Mouse (Mus musculus): ENCODE data around the gene D330020A13Rik. TPM values are rescaled to one million over a fixed set of nuclear protein-coding genes. Genes with fewer than 3 reads are reported as not detected.

D330020A13Rik gene
- polyA plus RNA-seq, 1 experiment from 2014 or later: not detected

DNA sequence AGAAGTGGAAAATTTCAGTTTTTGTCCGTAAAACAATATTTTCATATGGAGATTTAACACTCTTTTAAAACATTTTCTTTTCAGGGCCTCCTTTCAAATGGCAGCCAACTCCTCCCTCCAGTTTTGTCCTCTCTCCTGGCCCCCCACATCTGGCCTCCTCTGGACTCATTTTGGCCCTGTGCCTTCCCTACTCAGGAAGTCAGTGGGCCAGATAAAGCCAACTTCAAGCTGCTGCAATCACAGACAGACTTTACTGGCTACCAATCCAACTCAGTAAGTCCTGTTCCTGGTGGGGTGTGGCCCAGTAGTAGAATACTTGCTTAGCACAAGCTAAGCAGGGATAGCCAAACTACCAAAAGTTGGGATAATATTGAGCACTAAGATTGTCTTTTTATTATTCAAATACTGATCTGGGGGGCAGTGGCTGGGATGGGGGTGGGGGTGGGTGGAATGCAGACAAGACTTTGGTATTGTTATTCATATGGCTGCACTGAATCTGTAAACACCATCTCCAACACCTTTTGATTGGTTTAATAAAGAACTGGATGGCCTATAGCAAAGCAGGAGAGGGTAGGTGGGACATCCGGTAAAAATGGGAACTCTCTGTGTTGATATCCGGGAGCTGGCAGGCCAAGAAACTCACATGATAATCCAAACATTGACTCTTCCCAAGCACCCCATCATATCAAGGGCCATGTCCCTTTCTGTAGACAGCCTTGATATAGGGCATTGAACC, 12.9 kb downstream of the D330020A13Rik start:
- no peak for DNase-seq (ENCODE audit: low spot score)
- H3K9me3 ChIP-seq (replicated peaks): no peaks in the 10 kb centered on the region
- 90% methylated on average over 3 of the region's 3 CpGs for WGBS
- peaks cover 12% of the 10 kb centered on the region for H3K4me1 ChIP-seq
- no peak overlapping the region for H3K4me3 ChIP-seq
- 0 out of 2 replicates have a peak, but pooled peaks cover 5% of the 10 kb centered on the region for H3K27me3 ChIP-seq (ENCODE audit: low read depth, poor library complexity, severe bottlenecking)
- no peaks in the 10 kb centered on the region for H3K36me3 ChIP-seq
- H3K27ac ChIP-seq (replicated peaks): no peak overlapping the region

DNA sequence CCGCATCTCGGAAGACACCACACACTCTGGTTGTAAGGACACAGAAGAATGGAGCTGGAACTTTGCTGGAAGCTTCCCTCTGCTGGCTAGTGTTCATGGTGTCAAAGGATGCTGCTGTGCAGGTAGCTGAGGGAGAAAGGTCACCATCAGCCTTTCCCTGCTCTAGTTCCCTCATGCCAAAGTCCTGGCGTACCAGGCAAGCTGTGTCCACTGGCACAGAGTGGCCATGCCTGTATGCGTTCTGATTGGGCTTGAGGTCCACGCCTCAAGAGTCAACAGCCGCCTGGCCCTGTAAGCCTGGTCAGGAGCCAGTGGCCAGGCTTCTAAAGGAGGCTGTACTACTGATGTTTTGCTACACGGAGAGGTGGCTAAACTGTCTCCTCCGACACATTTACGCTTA, 15.2 kb downstream of the D330020A13Rik start:
- no peaks in the 10 kb centered on the region for H3K27me3 ChIP-seq (ENCODE audit: low read depth, poor library complexity, severe bottlenecking)
- no peak for DNase-seq (ENCODE audit: low spot score)

DNA sequence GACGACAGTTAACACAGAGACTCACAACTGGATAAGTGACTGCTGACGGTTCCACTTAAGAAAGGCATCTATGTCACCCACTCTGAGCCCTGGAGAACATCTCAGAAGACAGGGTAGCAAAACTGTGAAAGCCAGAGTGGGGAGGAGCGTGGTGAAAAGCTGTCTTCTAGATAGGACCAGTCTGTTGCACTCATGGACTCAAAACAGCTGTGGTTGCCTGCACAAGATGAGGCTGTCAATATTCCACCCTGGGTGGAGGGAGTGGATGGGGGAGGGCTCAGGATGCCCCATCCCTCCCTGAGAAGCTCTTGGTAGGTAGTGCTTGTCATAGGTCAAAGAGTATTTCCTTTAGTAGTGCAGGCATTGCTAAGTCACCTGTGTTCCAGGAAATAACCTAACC, 15.6 kb downstream of the D330020A13Rik start:
- WGBS: 72% methylated on average over 3 of the region's 3 CpGs
- no peak overlapping the region for H3K4me3 ChIP-seq
- DNase-seq (ENCODE audit: low spot score): no peak
- H3K9me3 ChIP-seq (replicated peaks): no peaks in the 10 kb centered on the region
- H3K27ac ChIP-seq (replicated peaks): no peak overlapping the region
- H3K4me1 ChIP-seq: peaks cover 7% of the 10 kb centered on the region; the same call in 1 of the 2 replicates
- no peaks in the 10 kb centered on the region for H3K36me3 ChIP-seq
- no peaks in the 10 kb centered on the region for H3K27me3 ChIP-seq (ENCODE audit: low read depth, poor library complexity, severe bottlenecking)

More for the DNA sequence above, 15.2 kb downstream of the D330020A13Rik start:
- Histone ChIP-seq H3K27ac (replicated peaks) (no peak overlapping the region), H3K36me3 (no peaks in the 10 kb centered on the region), H3K4me1 (peaks cover 7% of the 10 kb centered on the region; the same call in 1 of the 2 replicates), H3K4me3 (no peak overlapping the region), H3K9me3 (replicated peaks) (no peaks in the 10 kb centered on the region)
- WGBS: 78% methylated on average over 9 of the region's 9 CpGs

DNA sequence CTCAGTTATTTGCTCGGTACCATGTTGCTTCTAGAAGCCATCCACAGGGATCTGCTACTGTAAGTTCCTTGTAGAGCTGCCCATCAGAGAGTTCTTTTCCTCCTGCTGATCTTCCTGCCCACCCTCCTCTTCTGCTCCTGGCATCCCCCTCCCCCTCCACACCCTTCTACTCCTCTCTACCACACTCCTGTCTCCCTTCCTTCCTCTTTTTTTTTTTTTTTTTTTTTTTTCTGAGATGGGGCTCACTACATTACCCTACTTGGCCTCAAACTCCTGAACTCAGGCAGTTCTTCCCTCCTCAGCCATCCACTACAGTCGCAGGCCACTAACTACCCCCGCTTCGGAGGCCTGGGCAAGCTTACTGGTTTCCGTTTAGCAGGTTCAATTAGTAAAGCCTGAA, 18.3 kb downstream of the D330020A13Rik start:
- WGBS: 84% methylated on average over 5 of the region's 5 CpGs
- no peaks in the 10 kb centered on the region for H3K9me3 ChIP-seq (replicated peaks)

DNA sequence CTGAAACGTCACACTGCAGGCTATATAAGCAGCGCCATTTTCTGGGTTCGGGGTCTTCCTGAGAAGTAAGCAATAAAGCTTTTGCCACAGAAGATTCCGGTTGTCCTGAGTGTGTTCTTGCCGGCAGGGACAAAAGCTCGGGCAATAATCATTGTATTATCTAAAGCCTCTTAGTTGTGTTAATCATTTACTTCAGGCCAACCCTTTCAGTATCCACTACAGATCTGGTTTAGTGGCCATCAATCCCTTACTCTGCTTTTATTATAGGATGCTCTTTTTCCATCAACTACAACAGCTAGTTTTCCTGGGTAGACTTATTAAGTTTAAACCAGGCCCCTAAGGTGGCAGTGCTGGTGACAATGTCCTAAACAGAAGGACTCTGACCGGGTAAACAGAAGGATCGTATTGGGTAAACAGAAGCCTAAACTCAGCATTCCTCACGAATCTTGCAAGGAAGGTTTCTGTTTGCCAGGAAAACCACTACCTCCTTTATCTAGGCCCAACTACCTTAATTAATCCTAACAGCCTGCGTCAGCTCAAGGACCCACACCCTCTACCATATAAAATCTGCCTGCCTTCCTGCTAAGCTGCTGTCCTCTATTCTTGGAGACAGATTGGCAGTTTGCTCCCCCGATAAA, 24.3 kb downstream of the D330020A13Rik start:
- H3K36me3 ChIP-seq: no peaks in the 10 kb centered on the region
- H3K4me1 ChIP-seq: no peaks in the 10 kb centered on the region
- DNase-seq (ENCODE audit: low spot score): no peak
- 84% methylated on average over 11 of the region's 11 CpGs for WGBS
- H3K9me3 ChIP-seq (replicated peaks): no peaks in the 10 kb centered on the region
- no peak overlapping the region for H3K27ac ChIP-seq (replicated peaks)
- no peak overlapping the region for H3K4me3 ChIP-seq
- H3K27me3 ChIP-seq (ENCODE audit: low read depth, poor library complexity, severe bottlenecking): no peaks in the 10 kb centered on the region

More for the DNA sequence above, 18.3 kb downstream of the D330020A13Rik start:
- H3K27ac ChIP-seq (replicated peaks): no peak overlapping the region
- no peaks in the 10 kb centered on the region for H3K27me3 ChIP-seq (ENCODE audit: low read depth, poor library complexity, severe bottlenecking)
- H3K36me3 ChIP-seq: no peaks in the 10 kb centered on the region
- H3K4me1 ChIP-seq: peaks cover 7% of the 10 kb centered on the region; the same call in 1 of the 2 replicates
- no peak for DNase-seq (ENCODE audit: low spot score)
- H3K4me3 ChIP-seq: no peak overlapping the region

DNA sequence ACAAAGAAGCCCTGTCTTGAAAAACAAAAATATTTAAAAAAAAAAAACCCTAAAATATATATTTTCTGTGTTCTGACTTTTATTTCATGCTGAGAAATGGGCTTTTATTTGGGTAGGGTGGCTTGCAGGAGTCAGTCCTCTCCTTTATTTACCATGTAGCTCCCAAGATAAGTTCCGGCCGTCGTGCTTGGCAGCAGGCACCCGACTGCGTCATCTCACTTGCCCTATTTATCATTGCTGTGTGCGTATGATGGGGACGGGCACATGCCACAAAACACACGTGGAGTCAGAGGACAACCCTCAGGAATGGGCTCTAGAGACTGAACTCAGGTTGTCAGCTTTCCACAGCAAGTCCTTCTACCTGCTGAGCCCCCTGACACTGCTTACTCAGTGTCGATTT, 25.0 kb downstream of the D330020A13Rik start:
- no peak for DNase-seq (ENCODE audit: low spot score)
- Histone ChIP-seq H3K9me3 (replicated peaks) (no peaks in the 10 kb centered on the region), H3K36me3 (peaks cover 6% of the 10 kb centered on the region), H3K27me3 (ENCODE audit: low read depth, poor library complexity, severe bottlenecking) (no peaks in the 10 kb centered on the region), H3K4me1 (no peaks in the 10 kb centered on the region), H3K27ac (replicated peaks) (no peak overlapping the region), H3K4me3 (no peak overlapping the region)
- 92% methylated on average over 9 of the region's 9 CpGs for WGBS

DNA sequence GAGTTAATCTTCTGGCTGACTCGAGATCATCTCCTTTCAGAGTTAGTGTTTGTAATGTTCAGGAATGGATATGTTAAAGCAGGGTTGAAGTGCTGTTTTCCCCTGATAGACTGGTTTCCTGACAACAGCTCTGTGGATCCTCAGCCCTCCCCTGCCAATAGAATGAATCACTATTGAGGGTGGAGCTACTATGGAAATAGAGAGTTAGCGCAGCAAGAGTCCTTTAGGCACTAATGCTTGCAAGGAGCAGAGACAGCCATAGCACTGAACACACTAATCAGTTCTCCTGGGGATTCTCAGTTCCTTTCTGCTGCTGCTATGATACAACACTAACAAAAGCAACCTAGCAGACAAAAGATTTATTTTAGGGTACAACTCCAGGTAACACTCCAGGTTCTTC, 26.2 kb downstream of the D330020A13Rik start:
- DNase-seq (ENCODE audit: low spot score): no peak

DNA sequence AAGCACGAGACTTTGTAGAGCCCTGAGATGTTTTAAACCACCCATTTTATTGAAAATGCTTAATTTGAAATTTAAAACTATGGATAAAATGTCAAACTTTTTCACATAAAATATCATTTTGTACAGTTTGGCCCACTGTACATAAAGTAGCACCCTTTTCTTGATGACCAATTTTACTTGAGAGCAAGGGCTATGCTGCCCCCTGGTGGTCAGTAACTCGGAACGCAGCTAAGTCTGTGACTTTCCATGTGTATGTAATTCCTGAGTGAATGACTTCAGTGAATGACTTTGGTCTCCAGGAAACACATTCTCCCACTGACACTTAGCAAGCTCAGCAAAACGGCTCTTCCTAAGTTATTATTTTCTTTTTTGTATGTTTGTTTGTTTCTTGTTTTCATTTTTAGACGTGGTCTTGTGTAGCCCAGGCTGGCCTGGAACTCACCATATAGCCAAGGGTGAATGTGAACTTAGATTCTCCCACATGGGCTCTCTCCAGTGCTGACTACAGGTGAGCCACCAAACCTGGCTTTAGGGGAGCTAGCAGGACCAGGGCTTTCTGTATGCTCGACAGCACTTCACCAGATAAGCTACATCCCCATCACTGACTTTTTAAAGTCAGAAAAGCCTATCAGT, 30.2 kb downstream of the D330020A13Rik start:
- H3K36me3 ChIP-seq: peaks cover 37% of the 10 kb centered on the region
- DNase-seq (ENCODE audit: low spot score): peak; percentile 49
- H3K9me3 ChIP-seq (replicated peaks): no peaks in the 10 kb centered on the region
- H3K4me3 ChIP-seq: no peak overlapping the region
- WGBS: 32% methylated on average over 6 of the region's 6 CpGs
- H3K27ac ChIP-seq (replicated peaks): no peak overlapping the region
- H3K4me1 ChIP-seq: no peaks in the 10 kb centered on the region
- H3K27me3 ChIP-seq (ENCODE audit: low read depth, poor library complexity, severe bottlenecking): no peaks in the 10 kb centered on the region

More for the DNA sequence above, 26.2 kb downstream of the D330020A13Rik start:
- 68% methylated on average over 2 of the region's 2 CpGs for WGBS
- H3K27ac ChIP-seq (replicated peaks): no peak overlapping the region
- no peaks in the 10 kb centered on the region for H3K9me3 ChIP-seq (replicated peaks)
- no peaks in the 10 kb centered on the region for H3K4me1 ChIP-seq
- no peaks in the 10 kb centered on the region for H3K27me3 ChIP-seq (ENCODE audit: low read depth, poor library complexity, severe bottlenecking)
- peaks cover 17% of the 10 kb centered on the region for H3K36me3 ChIP-seq
- no peak overlapping the region for H3K4me3 ChIP-seq

DNA sequence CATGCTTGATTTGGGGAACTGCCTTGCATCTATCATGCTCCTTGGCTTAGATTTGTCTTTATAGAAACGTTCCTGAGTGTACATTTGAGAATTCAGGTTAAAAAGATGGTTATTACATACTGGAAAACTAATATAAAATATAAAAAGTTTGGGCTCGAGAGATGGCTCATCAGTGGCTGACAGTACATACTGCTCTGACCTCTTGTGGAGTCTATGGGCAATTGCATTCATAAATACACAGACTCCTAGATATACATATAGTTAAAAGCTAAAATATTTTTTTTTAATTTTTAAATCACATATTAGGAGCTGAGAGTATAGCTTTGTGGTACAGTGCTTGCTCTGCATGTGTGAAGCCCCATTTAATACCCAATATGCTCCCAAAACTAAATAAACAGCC, 38.2 kb downstream of the D330020A13Rik start:
- no peaks in the 10 kb centered on the region for H3K9me3 ChIP-seq (replicated peaks)
- H3K4me1 ChIP-seq: no peaks in the 10 kb centered on the region
- no peak overlapping the region for H3K27ac ChIP-seq (replicated peaks)
- peaks cover 93% of the 10 kb centered on the region for H3K36me3 ChIP-seq
- DNase-seq (ENCODE audit: low spot score): no peak
- no peaks in the 10 kb centered on the region for H3K27me3 ChIP-seq (ENCODE audit: low read depth, poor library complexity, severe bottlenecking)
- WGBS: 86% methylated on average over 2 of the region's 2 CpGs
- no peak overlapping the region for H3K4me3 ChIP-seq

DNA sequence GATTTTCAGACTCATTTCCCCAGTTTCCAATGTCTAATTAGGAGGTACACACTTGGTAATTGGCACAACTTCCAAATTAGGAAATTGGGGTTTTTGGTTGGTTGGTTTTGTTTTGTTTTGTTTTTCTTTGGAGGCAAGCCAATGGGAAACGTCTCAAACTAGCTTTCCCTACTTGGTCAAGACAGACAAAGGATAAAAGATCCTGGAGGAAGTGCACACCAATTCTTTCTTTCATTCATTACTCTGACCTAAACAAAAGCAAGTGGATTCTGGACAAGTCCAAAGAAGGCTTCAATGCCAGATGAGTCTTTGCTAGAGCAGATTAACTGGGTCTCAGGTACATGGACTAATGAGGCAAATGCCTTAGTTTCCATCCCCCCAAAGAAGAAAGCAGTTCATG, 49.8 kb downstream of the D330020A13Rik start:
- H3K9me3 ChIP-seq (replicated peaks): no peaks in the 10 kb centered on the region
- H3K4me1 ChIP-seq: no peaks in the 10 kb centered on the region
- WGBS: 71% methylated on average over 1 of the region's 1 CpGs
- H3K27ac ChIP-seq (replicated peaks): no peak overlapping the region
- H3K4me3 ChIP-seq: no peak overlapping the region
- peaks cover 99% of the 10 kb centered on the region for H3K36me3 ChIP-seq
- no peak for DNase-seq (ENCODE audit: low spot score)
- H3K27me3 ChIP-seq (ENCODE audit: low read depth, poor library complexity, severe bottlenecking): no peaks in the 10 kb centered on the region
